In genomic region chr9:103661873-103662272, GRCm38 (mm10) we compare ENCODE assay signal across 24 mouse cellular contexts.
DNase-seq lines count a peak whose midpoint lies in the region; ATAC-seq and TF ChIP-seq lines count a peak whose summit lies in the region.
"Had no signal": no experiment of that assay in that cellular context is flagged by ENCODE, and none has a peak within 500 bp of the region (broad histone marks: within the 10 kb centered on the region; RNA-seq: fewer than 3 reads in every experiment).

No protein-coding gene starts in this region.

- no peaks in the 10 kb centered on the region for H3K9me3 ChIP-seq in lung, embryonic 16.5 days (ENCODE audit: control insufficient read depth, low read length)
- no peaks in the 10 kb centered on the region for H3K9me3 ChIP-seq in midbrain, embryonic 11.5 days (ENCODE audit: control insufficient read depth, low read length)
- H3K9me3 ChIP-seq in midbrain, embryonic 13.5 days = no peaks in the 10 kb centered on the region
- H3K9me3 ChIP-seq: embryonic facial prominence, embryonic 13.5 days; embryonic facial prominence, embryonic 15.5 days; forebrain, embryonic 10.5 days; forebrain, embryonic 12.5 days had no signal

- H3K4me2 ChIP-seq in lung, embryonic 16.5 days (ENCODE audit: low read depth, low read length) = no peak overlapping the region
- H3K4me2 ChIP-seq in midbrain, embryonic 11.5 days = no peak overlapping the region
- H3K4me2 ChIP-seq in midbrain, embryonic 13.5 days (replicated peaks) = no peak overlapping the region
- H3K4me2 ChIP-seq: embryonic facial prominence, embryonic 13.5 days; embryonic facial prominence, embryonic 15.5 days; forebrain, embryonic 12.5 days had no signal

- no peak for TF ChIP-seq CTCF in lung, adult 2 months (IDR thresholded peaks at IDR 0.05; ENCODE audit: insufficient read depth, low read length)

- no peak for TF ChIP-seq POLR2A in lung, adult 2 months (IDR thresholded peaks at IDR 0.05; ENCODE audit: borderline replicate concordance, extremely low read depth, low read depth, low read length)

- peaks cover 5% of the 10 kb centered on the region; the same call in 1 of the 2 replicates for H3K4me1 ChIP-seq in lung, embryonic 16.5 days (replicated peaks; ENCODE audit: control insufficient read depth, insufficient read depth, low read length)
- H3K4me1 ChIP-seq in lung, adult 2 months (ENCODE audit: control insufficient read depth, insufficient read depth, low read length) = no peaks in the 10 kb centered on the region
- H3K4me1 ChIP-seq in midbrain, embryonic 11.5 days (ENCODE audit: control insufficient read depth, insufficient read depth, low read length) = peaks cover 8% of the 10 kb centered on the region
- peaks cover 33% of the 10 kb centered on the region for H3K4me1 ChIP-seq in midbrain, embryonic 13.5 days (replicated peaks)

- H3K36me3 ChIP-seq in lung, embryonic 16.5 days (ENCODE audit: control insufficient read depth, insufficient read depth, low read length) = no peaks in the 10 kb centered on the region
- H3K36me3 ChIP-seq in midbrain, embryonic 11.5 days (ENCODE audit: control insufficient read depth, insufficient read depth, low read length) = no peaks in the 10 kb centered on the region
- no peaks in the 10 kb centered on the region for H3K36me3 ChIP-seq in midbrain, embryonic 13.5 days
- H3K36me3 ChIP-seq: embryonic facial prominence, embryonic 13.5 days; embryonic facial prominence, embryonic 15.5 days; forebrain, embryonic 10.5 days; forebrain, embryonic 12.5 days had no signal

- H3K4me3 ChIP-seq in lung, embryonic 16.5 days (ENCODE audit: low read length) = no peak overlapping the region
- H3K4me3 ChIP-seq in lung, adult 2 months (replicated peaks; ENCODE audit: extremely low read depth, low read depth, low read length) = no peak overlapping the region
- H3K4me3 ChIP-seq in midbrain, embryonic 11.5 days (ENCODE audit: low read depth, low read length) = no peak overlapping the region
- no peak overlapping the region for H3K4me3 ChIP-seq in midbrain, embryonic 13.5 days (replicated peaks)
- H3K4me3 ChIP-seq: embryonic facial prominence, embryonic 13.5 days; embryonic facial prominence, embryonic 15.5 days; erythroblast, embryonic 14.5 days; forebrain, embryonic 10.5 days; forebrain, embryonic 12.5 days had no signal

- WGBS in lung, embryonic 16.5 days = 39% methylated on average over 1 of the region's 1 CpGs
- 55% methylated on average over 1 of the region's 1 CpGs for WGBS in lung, adult 2 months
- 64% methylated on average over 1 of the region's 1 CpGs for WGBS in midbrain, embryonic 11.5 days
- WGBS in midbrain, embryonic 13.5 days = 68% methylated on average over 1 of the region's 1 CpGs

- no peak overlapping the region for H3K27ac ChIP-seq in lung, embryonic 16.5 days (ENCODE audit: low read length)
- H3K27ac ChIP-seq in midbrain, embryonic 11.5 days (ENCODE audit: low read depth, low read length) = no peak overlapping the region
- no peak overlapping the region for H3K27ac ChIP-seq in midbrain, embryonic 13.5 days
- H3K27ac ChIP-seq: embryonic facial prominence, embryonic 13.5 days; embryonic facial prominence, embryonic 15.5 days; forebrain, embryonic 10.5 days; forebrain, embryonic 12.5 days had no signal

- peak; percentile 63 for ATAC-seq in lung, embryonic 16.5 days (ENCODE audit: low read depth)
- ATAC-seq in midbrain, embryonic 11.5 days (ENCODE audit: low FRiP score) = no peak
- ATAC-seq in midbrain, embryonic 13.5 days = no peak
- ATAC-seq: forebrain, embryonic 14.5 days; forebrain, embryonic 16.5 days had no signal

- no peaks in the 10 kb centered on the region for H3K27me3 ChIP-seq in lung, embryonic 16.5 days (ENCODE audit: control insufficient read depth, insufficient read depth, low read depth, low read length)
- H3K27me3 ChIP-seq in midbrain, embryonic 11.5 days (ENCODE audit: control insufficient read depth, insufficient read depth, low read length) = no peaks in the 10 kb centered on the region; the same call in 1 of the 2 replicates
- no peaks in the 10 kb centered on the region for H3K27me3 ChIP-seq in midbrain, embryonic 13.5 days
- H3K27me3 ChIP-seq: embryonic facial prominence, embryonic 15.5 days; forebrain, embryonic 12.5 days had no signal

- no peak for DNase-seq in lung, postnatal 4 days
- DNase-seq in lung, postnatal 25 days (ENCODE audit: low spot score) = peak; percentile 37
- no peak for DNase-seq in lung, adult 2 months
- peak; percentile 59 for DNase-seq in midbrain, embryonic 11.5 days (ENCODE audit: low spot score, missing footprints)
- DNase-seq in brain, adult 2 months (ENCODE audit: low read depth, low spot score) = peak; percentile 66
- no peak for DNase-seq in cerebellum, adult 9-11 months
- DNase-seq: adrenal gland, adult 2 months; adrenal gland, postnatal 10 days; adrenal gland, postnatal 25 days; cerebellum, adult 11-12 months; cerebellum, adult 2 months; cerebellum, adult 9-10 months; cerebellum, postnatal 14 days; cerebellum, postnatal 36 days; embryo, embryonic 11 days had no signal

- H3K9ac ChIP-seq in lung, embryonic 16.5 days (ENCODE audit: low read length) = no peak overlapping the region
- H3K9ac ChIP-seq in midbrain, embryonic 11.5 days (ENCODE audit: low read length) = no peak overlapping the region
- no peak overlapping the region for H3K9ac ChIP-seq in midbrain, embryonic 13.5 days (replicated peaks)
- H3K9ac ChIP-seq: embryonic facial prominence, embryonic 13.5 days; embryonic facial prominence, embryonic 15.5 days; forebrain, embryonic 12.5 days had no signal

Comparison
In these comparisons a context has a peak if more than half of its experiments do, and no peak if none do; other contexts are left out.
1. DNase-seq: peak in lung, postnatal 25 days (single experiment), midbrain, embryonic 11.5 days (single experiment) and brain, adult 2 months (single experiment); none in lung, postnatal 4 days (0 of 2), lung, adult 2 months (single experiment) and cerebellum, adult 9-11 months (single experiment).